Mouse (Mus musculus): ENCODE measurements at regions not wholly inside any gene's neighbourhood (a gene's known extent, or its start where the extent isn't known, plus 50 kb on each side); places are given as distances from the start of the nearest gene placed in this dataset.

DNA sequence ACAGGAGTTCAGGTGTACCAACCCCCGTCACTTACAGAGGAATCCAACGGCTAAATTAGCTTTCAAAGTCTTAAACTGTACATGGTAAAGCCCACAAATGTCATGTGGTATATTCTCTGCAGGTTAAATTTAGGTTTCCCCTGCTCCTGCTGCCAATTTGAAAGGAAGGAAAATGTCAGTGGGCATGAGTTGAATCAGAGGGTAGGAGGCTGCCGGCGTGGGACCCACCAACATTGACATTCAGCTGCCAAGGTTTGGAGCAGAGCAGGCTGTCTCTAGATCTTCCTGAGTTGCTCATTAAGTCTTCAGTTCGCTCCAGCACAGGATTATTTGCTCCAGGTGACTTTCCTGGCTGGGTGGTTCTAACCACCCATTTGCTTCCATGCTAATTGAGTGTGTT is 532.1 kb downstream of the Tmem114 start:
- no peak for DNase-seq (ENCODE audit: low spot score)

DNA sequence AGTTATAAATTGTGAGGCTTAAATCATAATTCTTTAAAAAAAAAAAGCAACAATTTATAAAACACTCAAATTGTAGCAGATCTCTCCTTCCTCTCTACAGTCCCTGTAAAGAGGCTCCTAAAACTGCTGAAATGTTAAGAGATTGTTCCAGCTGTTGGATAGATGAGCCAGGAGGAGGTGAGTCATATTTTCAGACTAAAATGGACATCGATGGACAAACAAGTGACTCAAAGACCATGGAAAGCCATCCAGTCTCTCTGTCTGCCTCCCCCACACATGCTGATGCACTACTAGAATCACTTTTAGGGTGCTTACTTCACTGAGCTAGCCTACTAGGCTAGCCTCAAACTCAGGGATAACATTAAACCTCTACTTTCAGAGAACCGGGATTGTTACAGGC is 561.5 kb downstream of the Tmem114 start:
- no peak for DNase-seq (ENCODE audit: low spot score)

DNA sequence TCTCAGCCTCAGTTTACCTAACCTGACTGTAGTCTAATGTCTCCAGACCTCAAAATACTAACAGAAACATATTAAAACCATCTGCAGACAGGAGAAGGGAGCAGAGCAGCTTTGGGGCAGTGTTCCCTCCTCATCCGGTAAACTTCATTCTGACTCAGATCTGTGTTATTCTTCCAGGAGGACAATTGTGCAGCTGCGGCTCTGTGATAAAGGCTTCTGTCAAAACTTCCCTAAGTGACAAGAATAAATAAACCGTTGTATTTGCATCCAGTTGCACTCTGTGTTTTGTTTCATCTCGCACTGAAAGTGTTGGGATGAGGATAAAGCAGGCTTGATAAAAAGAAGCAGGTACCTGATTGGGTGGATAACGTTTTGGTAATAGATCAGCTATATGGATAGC is 585.8 kb downstream of the Tmem114 start:
- DNase-seq (ENCODE audit: low spot score) = no peak

DNA sequence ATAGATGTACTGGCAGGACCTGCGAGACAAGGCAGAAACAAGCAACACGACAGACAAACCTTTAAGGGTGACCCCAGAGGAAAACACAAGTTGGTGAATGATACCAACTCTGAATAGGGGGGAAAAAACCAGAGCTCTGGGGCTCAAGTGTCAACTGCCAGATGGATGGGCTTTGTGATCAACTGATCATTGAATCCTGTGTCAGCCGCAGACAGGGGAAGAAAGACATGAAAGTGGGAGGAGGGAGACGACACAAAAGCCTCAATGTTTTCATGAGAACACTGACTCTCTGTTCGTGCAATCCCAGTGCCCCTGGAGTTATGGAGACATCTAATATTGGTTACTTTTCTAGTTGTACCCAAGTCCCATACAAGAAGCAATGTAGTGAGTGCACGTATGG is 593.8 kb downstream of the Tmem114 start:
- DNase-seq (ENCODE audit: low spot score) = no peak

DNA sequence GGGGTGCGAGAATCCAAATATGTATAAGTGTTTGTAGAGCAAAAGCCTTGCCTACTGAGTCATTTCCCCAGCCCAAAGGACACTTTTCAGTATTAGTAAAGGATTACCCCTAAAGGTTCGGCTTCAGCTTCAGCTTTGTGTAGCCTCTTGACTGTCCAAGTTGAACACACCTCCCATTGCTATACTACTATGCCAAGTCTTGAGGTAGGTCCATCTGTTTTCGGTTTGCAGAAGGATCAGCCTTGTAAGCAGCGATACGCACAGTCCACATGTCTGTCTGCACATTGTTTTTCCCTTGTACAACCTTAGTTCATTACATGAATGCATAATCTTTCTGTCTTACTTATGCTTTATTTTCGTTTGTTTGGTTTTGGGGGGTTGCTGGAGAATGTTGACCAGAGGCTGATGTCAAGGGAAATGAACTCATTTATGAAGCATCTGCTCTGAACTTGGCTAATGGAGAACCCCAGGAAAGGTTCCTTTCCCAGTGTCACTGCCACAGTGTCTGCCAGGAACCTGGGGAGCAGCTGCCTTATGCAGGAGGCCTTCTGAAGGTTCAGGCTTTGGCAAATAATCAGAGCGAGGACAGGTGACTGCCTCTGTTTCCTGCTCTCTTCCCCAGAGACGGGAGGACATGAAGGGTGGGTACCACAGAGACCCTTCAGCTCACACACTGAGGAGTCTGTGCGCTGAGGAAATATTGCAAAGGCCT is 594.8 kb downstream of the Tmem114 start:
- DNase-seq (ENCODE audit: low spot score) = no peak

DNA sequence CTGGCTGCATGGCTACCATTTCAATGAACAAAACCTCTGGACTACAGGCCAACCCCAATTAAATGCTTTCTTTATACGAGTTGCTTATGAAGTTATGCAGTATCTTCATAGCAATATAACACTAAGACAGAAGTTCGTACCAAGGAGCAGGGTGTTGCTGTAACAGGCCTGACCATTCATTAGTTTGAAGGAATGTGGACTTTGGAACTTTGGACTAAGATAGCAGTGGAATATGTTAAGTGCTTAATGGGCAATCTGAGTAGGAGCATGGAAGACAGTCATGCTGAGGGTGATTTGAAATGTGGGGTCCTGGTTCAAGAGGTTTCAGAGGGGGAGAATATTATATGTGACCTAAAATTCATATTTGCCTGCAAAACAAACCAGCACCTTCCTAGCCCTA is 623.8 kb downstream of the Tmem114 start:
- DNase-seq (ENCODE audit: low spot score) = no peak

DNA sequence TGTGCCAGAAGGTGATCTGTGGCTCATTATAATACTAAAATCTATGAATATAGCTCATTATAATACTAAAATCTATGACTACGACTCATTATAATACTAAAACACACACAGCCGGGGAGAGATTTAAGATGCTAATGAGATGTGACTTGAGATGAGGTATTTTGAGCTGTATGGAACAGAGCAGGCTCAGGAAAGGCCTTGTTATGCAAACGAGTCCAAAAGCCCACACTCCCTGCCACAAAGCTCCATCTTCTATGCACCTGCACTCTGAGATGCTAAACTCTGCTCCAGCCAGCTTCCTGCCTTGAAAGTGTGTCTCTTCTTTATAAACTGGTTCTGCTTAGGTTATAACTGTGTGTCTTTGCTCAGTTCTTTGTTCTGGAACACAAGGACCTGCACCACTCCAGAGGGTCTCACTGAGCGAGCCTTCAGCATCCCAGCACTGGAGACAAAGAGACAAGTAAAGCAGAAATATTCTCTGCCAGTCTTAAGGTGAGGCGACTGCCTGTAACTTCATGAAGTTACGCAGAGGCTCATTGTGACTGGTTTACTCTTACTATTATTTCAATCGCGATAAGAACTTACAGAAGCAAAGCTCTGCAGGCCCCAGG is 627.7 kb downstream of the Tmem114 start:
- DNase-seq (ENCODE audit: low spot score) = no peak

DNA sequence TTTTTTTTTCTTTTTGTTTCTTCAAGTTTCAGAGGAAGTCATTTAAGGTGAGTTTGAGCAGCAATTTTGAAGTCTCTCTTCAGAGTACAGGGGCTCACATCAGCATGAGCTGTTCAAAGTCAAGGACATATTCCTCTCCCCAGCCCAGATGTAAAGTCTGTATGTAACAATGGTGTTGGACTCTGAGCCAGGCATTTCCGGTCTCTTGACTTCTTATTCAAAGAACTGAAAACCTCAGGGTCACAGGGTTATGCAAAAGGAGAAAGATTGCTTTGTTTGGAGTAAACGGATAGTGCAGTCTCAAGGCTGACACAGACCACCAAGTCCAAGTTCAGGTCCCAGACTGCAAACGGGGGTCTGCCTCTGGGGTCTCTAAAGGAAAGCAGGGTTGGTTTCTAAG is 629.4 kb downstream of the Tmem114 start:
- DNase-seq (ENCODE audit: low spot score) = no peak

DNA sequence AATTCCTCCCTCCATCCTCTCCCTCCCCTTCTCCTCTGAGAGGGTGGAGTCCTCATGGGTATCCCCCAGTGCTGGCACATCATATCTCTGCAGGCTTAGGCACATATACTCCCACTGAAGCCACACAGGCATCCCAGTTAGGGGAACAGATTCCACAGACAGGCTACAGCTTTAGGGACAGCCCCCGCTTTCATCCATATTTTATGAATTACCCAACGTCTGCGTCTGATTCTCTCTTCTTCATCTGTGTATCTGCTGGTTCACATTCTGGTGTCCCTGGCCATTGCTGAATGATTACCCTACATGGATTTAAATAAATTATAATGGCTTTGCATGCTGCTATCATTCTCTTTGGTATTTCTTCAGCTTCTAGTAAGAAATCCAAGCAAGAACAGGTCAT is 632.4 kb downstream of the Tmem114 start:
- DNase-seq (ENCODE audit: low spot score) = no peak

DNA sequence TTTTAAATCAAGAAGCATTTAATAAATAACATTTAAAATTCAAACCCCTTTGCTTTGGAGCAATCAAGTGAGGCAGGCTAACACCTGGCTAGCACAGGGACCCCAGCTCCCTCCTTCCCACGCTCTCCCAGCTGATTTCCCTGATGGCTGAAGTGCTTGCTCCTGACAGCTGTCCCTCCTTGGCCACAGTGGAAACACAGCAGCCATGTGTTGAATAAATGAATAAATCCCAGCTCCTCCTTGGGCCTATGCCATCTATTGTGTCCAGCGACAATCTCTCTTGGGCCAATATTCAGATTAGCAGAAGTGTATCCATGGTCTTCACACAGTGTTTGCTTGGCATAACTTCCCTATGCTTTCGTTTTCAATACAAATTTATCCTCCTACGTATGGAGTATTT is 634.7 kb downstream of the Tmem114 start:
- DNase-seq (ENCODE audit: low spot score) = no peak

DNA sequence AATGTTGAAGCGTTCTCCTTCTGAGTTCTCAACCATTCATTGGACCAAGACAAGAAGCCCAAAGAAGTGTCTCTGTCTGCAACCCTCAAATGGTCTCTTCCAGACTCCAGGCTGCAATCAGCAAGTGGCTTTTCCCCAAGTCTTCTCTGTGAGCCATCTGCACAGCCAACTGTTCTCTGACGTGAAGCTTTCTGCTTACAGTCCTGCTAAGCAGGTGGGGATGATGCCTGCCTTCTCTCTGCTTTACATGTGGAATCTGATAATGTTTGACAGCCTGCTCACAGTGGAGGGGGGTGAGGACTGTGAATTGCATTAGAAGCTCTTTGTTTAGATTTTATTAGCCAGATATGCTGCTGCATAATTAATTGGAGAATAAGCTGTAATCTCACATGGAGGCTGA is 636.7 kb downstream of the Tmem114 start:
- DNase-seq (ENCODE audit: low spot score) = no peak

DNA sequence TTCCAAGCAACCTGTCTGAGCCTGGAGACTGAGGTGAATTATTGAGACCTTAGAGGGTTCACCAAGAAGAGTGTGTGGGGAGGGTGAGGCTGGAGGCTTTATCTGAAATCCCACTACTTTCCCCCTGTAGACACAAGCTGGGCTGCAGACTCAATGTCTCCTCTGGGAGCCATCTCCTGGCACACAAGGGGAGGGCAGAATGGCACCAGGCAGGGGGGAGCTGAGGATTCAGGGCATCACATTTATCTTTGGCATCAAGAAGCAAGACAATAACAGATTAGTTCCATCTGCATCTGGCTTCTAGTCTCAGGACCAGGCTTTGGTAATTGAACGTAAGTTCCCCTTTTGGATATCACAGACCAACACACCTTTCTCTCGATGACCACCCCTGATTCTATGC is 643.4 kb downstream of the Tmem114 start:
- no peak for DNase-seq (ENCODE audit: low spot score)

DNA sequence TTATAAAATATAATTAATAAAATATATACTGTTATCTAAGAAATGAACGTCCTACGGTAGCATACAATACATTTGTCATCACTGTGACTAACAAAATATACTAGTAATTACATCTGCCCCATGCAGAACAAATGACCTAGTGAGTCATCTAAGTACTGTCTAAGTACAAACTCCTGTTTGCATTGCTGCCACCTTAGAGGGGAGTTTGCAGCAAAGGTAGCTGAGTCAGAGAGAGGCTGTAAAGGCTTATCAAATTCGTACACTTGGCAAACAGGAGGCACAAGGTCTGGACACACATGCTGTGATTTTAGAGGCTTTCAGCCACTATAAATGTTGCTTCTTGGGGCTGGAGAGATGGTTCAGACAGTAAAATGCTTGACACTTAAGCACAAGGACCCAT is 649.3 kb downstream of the Tmem114 start:
- no peak for DNase-seq (ENCODE audit: low spot score)

DNA sequence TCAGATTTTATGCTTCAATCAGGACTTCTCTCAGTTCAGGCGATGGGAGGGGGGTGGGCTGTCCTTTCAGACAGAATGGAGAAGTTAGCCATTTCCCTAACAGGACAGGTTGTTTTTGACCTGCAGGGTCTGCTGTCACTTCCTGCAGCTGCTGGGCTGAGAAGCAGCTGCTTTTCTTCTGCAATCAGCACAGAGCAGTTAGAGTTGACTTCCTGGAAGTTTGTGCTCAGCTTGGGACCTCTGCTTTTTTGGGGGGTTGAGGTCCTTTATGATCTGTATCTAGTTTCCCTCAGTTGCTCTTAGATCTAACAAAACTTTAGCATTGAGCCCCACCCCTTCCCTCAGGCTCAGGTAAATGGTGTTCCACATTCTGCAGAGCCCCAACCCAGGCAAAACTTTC is 656.5 kb downstream of the Tmem114 start:
- no peak for DNase-seq (ENCODE audit: low spot score)

DNA sequence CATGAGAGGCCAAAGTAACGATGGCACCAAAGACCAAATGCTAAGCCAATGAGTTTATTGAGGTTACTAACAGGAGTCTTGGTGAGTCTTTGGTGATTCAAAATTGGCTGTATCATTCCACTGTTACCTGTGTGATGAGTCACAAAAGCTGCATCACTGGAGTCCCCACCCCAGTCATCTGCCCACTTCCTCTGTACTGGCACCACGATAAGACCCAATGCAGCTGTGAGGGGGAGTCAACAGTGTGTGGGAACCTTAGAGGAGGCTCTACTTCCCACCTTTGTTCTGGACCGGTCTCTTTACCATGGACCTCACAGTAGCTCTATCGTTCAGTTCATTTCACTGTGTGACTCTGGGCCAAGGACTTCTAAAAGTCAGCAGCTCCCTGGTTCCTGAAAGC is 657.2 kb downstream of the Tmem114 start:
- no peak for DNase-seq (ENCODE audit: low spot score)

DNA sequence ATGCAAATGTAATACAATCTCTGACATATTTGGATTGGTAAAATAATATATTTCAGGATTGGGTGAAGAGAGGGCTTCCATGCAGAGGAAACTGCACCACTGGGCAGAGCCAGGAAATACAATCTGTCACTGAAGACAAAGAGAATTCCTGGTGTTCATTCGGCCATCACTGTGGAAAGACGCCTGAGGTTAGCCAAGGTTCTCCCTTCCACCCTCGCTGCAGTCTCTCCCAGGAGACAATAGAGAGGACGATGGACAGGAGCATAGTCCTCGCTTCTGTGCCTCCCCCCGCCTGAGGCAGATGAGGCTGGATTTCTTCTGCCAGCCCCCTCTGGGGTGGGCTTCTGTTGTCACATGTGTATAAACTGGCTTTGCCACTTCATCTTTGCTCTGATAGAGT is 660.6 kb downstream of the Tmem114 start:
- no peak for DNase-seq (ENCODE audit: low spot score)

DNA sequence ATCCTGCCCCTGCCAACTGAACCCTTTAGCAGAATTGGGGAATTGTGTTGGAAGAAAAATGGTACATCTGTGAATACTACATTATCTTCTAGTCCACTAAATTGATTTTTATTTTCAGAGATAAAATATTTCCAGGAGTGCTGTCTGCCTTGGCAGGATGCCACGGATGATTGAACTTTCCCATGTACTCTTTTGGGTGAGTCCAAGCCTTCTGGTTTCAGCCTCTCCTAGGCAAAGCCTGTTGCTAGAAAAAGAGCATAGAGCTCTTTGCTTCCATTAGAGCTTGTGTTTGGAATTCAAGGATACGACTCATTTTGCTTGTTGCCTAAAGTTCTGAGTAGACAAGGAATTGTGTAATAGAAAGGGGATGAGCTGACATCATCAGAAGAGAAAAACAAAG is 696.8 kb downstream of the Tmem114 start:
- peak; percentile 3 for DNase-seq (ENCODE audit: low spot score)

DNA sequence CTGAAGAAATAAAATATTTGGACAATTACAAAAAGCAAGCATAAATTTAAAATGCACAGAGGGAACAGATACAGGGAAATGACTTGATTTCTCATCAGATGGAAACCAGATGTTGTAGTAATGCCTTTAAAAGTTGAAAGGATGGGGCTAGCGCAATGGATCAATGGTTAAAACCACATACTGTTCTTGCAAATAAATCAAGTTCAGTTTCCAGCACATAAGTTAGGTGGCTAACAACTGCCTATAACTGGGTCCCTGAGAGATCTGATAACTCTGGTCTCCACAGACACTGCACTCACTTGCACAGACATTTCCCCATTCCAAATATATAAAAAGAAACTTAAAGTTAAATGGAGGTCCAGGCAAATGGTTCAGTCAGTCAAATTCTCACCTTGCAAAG is 699.7 kb downstream of the Tmem114 start:
- DNase-seq (ENCODE audit: low spot score) = no peak

DNA sequence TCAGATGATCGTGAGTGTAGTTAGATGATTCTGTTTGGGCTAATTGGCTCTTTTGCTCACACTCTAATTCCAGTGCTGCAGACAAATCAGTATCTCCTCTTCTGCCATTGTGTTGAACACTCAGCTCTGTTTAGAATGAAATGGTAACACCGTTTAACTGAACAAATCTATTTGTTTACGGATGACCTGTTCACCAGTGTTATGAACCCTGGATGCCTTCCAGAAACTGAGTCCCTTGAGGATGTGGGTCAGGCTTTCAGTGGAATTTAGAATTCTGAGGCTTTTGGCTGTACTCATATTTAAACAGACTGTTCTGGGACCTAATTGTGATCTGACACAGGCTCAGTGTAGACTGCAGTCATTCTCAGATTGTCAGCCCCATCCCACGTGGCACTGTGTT is 723.5 kb downstream of the Tmem114 start:
- no peak for DNase-seq (ENCODE audit: low spot score)

DNA sequence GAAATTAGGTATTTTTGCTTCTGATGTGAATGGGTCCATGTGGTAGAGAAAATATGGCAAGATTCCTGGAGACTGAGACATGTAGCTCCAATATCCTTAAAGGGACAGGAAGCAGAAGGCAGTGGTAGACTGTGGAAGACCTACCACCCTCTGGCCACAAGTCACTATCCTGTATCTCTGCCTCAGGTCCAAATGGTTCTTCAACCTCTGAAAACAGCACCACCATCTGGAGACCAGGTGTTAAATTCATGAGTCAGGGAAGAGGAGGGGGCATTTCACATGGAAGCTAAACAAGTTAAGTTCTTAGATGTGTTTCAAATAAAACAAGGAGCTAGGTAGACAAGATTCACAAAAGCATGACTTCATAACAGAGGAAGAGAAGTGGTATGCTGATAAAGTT is 739.5 kb downstream of the Tmem114 start:
- DNase-seq (ENCODE audit: low spot score) = no peak

DNA sequence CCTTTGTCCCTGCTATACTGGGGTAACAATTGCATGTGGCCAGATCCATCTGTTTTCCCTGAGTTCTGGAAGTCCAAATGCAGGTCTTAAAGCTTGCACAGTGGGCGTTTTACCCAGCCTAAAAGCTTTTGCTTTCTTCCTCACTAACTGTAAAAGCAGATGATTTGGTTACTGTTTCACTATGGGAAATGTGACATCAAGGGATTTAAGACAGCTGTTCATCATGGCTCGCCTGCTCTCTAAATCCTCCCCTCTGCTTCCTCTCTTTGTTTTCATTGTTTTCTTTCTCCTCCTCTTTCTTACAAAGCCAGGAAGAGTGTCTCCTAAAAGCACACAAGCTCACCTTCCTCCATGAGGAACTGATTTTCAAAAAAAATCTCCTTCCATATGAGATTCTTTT is 758.8 kb downstream of the Tmem114 start:
- DNase-seq (ENCODE audit: low spot score) = no peak

DNA sequence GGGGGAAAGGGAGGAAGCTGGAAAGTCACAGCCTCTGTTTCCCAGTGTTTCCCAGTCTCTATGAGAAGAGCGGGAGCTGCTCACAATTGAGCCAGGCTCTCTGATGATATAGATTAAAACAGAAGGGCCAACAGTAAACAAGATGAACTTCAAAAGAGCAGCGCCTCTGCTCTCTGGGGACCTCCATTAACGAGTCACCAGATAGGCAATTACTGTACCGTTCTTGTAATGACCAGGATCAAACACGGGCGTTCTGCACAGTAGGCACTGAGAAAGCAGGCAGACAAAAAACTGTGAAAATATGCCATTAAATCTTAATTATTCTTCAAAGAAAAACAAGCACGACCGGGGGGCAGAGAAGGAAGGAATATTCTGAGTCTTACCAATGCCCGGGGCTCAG is 766.8 kb downstream of the Tmem114 start:
- no peak for DNase-seq (ENCODE audit: low spot score)

DNA sequence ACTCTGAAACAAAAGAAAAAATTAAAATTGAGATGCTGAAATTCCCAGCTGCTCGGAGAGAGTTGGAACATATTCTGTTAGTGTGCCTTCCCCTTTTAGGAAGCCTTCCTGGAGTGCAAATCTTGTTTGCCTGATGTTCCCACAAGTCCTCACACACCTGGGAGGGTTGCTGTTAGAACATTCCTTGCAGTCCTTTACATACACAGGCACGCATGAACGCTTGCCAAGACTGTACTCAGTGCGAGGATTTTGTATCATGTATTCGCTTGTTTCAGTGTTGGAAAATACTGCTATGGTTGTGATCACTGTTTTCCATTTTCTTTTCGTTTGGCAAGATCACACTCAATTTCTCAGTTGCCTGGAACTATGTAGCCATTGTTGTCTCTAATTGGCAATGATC is 770.5 kb downstream of the Tmem114 start:
- no peak for DNase-seq (ENCODE audit: low spot score)

DNA sequence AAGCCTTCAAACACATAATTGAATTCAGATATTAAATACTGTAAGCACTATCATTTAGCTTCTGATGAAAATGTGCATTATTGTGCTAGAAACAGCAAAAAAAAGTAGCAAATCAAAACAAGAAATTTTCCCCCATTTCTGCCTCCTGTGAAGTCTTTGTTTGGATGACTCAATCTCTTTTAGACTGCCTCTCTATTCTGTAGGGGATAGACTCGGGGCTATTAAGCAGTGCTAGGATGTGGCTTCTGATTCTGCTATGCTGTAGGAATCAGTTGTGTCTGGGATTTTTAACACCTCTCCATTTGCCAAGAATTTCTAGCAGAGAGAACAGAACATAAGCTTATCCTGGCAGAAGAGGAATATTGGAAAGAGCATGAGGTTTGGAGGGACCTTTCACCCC is 775.2 kb downstream of the Tmem114 start:
- no peak for DNase-seq (ENCODE audit: low spot score)
